Mouse (Mus musculus) heart, postnatal 25 days (tissue): ENCODE results near the gene Syt17. TPM values are rescaled to one million over a fixed set of nuclear protein-coding genes. Genes with fewer than 3 reads are reported as not detected.

ENCODE experiments used
- DNase-seq: peaks from one replicate; pipeline ENCODE4 v3.0.0; 2022; ENCODE audit warnings: low spot score
- intact Hi-C: fragments of 180-260 bp; cut with DNase I; formaldehyde crosslinking; loops from one replicate; pipeline ENCODE4 v1.15.1; 2025
- total RNA-seq, 2 experiments: library from RNA; stranded (reverse); gene quantifications; 2 replicates each; pipeline ENCODE4 v1.2.3; 2021

Syt17 gene
- total RNA-seq, 2 experiments from 2014 or later, result 1.3 to 1.7 TPM

DNA sequence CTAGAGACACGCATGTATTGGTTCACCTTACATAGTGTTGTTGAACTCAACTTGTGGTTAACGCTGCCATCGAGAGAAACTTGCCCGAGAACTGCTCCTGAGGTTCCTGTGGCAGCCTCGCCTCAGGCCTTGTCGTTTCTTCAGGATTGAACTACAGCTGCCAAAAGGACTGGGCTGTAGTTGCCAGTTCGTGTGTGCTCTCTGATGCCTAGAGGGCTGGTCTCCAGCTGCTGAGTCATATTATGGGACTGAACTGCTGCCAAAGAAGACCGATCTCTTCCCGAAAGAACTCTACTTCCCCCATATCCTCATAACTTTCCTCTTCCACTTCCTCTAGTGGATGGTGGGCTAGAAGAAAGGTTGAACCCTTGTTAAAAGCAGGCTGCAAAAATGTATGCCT lies 103.3 kb downstream of the Syt17 start:
- no peak for DNase-seq
- intact Hi-C loops, result no loop called here

Other genes starting within 250 kb of the Syt17 start
- 10 to 100 TPM; 35.9 to 41.0 TPM for gene Smg1, start 204.6 kb downstream of the Syt17 start, total RNA-seq
- gene Itpripl2, start 43.8 kb upstream of the Syt17 start, total RNA-seq, result 10 to 100 TPM; 22.3 to 30.5 TPM
- gene Coq7, start 85.1 kb upstream of the Syt17 start, total RNA-seq, result 100 to 1,000 TPM; 109 to 115 TPM
- gene Tmc7, start 136.5 kb upstream of the Syt17 start, total RNA-seq, result 1 to 10 TPM; 6.5 to 6.7 TPM
- under 1 TPM; 0.14 to 0.26 TPM for gene Tmc5, start 149.1 kb upstream of the Syt17 start, total RNA-seq